Mouse (Mus musculus): ENCODE data around the gene Clspn. TPM values are rescaled to one million over a fixed set of nuclear protein-coding genes. Genes with fewer than 3 reads are reported as not detected.
"Not testable (repeated sequence)": the region's sequence is repeated elsewhere in the genome, so short reads cannot be mapped to it uniquely, and the experiment has no call there.

The Clspn gene
- polyA plus RNA-seq, 1 experiment from 2014 or later, result 52.9 TPM

- WGBS (ENCODE audit: insufficient replicate concordance), result 74% methylated on average over 7 of the region's 7 CpGs
- peaks cover 31% of the 10 kb centered on the region for H3K27me3 ChIP-seq
These were observed 21.1 kb upstream of the Clspn start for GRCm38 (mm10) chr4:126535631-126536030.

GRCm38 (mm10) chr4:126536865-126537264 lies 19.9 kb upstream of the Clspn start:
- Histone ChIP-seq H3K9me3 (replicated peaks) (no peaks in the 10 kb centered on the region), H3K4me3 (replicated peaks) (no peak overlapping the region), H3K36me3 (no peaks in the 10 kb centered on the region), H3K9ac (no peak overlapping the region), H3K27ac (no peak overlapping the region), H3K27me3 (peaks cover 29% of the 10 kb centered on the region), H3K4me1 (replicated peaks) (peaks cover 8% of the 10 kb centered on the region; the same call in 1 of the 2 replicates), H3K4me2 (no peak overlapping the region)
- 13% methylated on average over 5 of the region's 5 CpGs for WGBS (ENCODE audit: insufficient replicate concordance)
- ATAC-seq (ENCODE audit: low read depth) (0 out of 2 replicates have a peak, but pooled peaks have one; percentile 11), DNase-seq (no peak)

More at GRCm38 (mm10) chr4:126535631-126536030, 21.1 kb upstream of the Clspn start:
- not testable (repeated sequence) for DNase-seq; H3K4me1 ChIP-seq (replicated peaks); H3K36me3 ChIP-seq; H3K9ac ChIP-seq; H3K27ac ChIP-seq; H3K4me3 ChIP-seq (replicated peaks); H3K4me2 ChIP-seq; H3K9me3 ChIP-seq (replicated peaks); ATAC-seq (ENCODE audit: low read depth)

- no peaks in the 10 kb centered on the region for H3K27me3 ChIP-seq
- no peaks in the 10 kb centered on the region for H3K9me3 ChIP-seq (replicated peaks)
- no peak overlapping the region for H3K9ac ChIP-seq
- no peak overlapping the region for H3K4me3 ChIP-seq (replicated peaks)
- no peak for ATAC-seq (ENCODE audit: low read depth)
- DNase-seq, result no peak
- WGBS (ENCODE audit: insufficient replicate concordance), result 44% methylated on average over 3 of the region's 3 CpGs
- H3K27ac ChIP-seq, result no peak overlapping the region
- H3K4me2 ChIP-seq, result no peak overlapping the region
- H3K4me1 ChIP-seq (replicated peaks), result no peaks in the 10 kb centered on the region
- H3K36me3 ChIP-seq, result no peaks in the 10 kb centered on the region
These were observed 16.2 kb upstream of the Clspn start for GRCm38 (mm10) chr4:126540487-126541071.

DNA sequence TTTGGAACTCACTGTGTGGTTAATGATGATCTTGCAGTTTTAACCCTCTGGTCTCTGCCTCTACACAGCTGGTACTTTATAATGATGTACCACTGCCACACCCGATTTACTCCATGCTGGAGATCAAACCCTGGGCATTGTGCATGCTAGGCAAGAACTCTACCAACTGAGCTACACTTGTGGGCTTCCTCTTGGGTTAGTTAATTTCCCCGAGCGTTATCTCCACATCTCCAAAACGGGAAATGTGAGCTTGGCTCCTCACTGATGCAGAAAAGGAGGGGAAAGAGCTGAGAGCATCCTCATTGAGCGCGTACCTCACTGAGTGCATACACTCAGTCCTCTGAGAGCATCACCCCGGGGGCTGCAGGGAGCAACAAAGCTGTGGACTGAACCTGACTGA lies 13.9 kb upstream of the Clspn start:
- no peaks in the 10 kb centered on the region for H3K36me3 ChIP-seq
- H3K9me3 ChIP-seq (replicated peaks), result no peaks in the 10 kb centered on the region
- WGBS (ENCODE audit: insufficient replicate concordance), result 32% methylated on average over 7 of the region's 7 CpGs
- no peak overlapping the region for H3K9ac ChIP-seq
- no peak for DNase-seq
- H3K4me2 ChIP-seq, result no peak overlapping the region
- H3K4me1 ChIP-seq (replicated peaks), result no peaks in the 10 kb centered on the region
- H3K27ac ChIP-seq, result no peak overlapping the region
- no peak overlapping the region for H3K4me3 ChIP-seq (replicated peaks)
- ATAC-seq (ENCODE audit: low read depth), result no peak
- H3K27me3 ChIP-seq, result no peaks in the 10 kb centered on the region

DNA sequence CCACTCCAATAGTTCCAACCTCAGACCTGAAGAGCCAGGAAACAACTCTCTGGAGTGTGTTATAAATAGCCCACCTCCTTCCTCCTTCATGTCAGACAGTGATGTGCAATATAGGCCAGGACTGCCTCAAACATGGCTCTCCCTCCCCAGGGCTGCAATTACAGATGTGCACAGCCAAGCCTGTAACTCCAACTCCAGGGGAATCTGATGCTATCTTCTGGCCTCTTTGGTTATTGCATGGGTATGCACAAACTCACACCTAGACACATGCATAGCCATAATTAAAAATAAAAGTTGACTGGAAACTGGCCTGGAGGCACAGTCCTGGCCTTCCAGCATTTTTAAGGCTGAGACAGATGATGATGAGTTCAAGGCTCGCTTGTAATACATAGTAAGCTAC lies 11.7 kb upstream of the Clspn start:
- 59% methylated on average over 1 of the region's 1 CpGs for WGBS (ENCODE audit: insufficient replicate concordance)
- Histone ChIP-seq H3K4me3 (replicated peaks) (no peak overlapping the region), H3K4me2 (no peak overlapping the region), H3K4me1 (replicated peaks) (no peaks in the 10 kb centered on the region), H3K9ac (no peak overlapping the region), H3K27me3 (no peaks in the 10 kb centered on the region), H3K9me3 (replicated peaks) (no peaks in the 10 kb centered on the region), H3K27ac (no peak overlapping the region), H3K36me3 (no peaks in the 10 kb centered on the region)
- ATAC-seq (ENCODE audit: low read depth) (no peak), DNase-seq (no peak)

GRCm38 (mm10) chr4:126545703-126546102 lies 11.0 kb upstream of the Clspn start:
- DNase-seq (no peak), ATAC-seq (ENCODE audit: low read depth) (no peak)
- 52% methylated on average over 7 of the region's 7 CpGs for WGBS (ENCODE audit: insufficient replicate concordance)
- no peaks in the 10 kb centered on the region for H3K4me1 ChIP-seq (replicated peaks)
- no peak overlapping the region for H3K4me3 ChIP-seq (replicated peaks)
- no peak overlapping the region for H3K9ac ChIP-seq
- H3K9me3 ChIP-seq (replicated peaks), result no peaks in the 10 kb centered on the region
- no peak overlapping the region for H3K27ac ChIP-seq
- H3K36me3 ChIP-seq, result no peaks in the 10 kb centered on the region
- H3K4me2 ChIP-seq, result no peak overlapping the region
- H3K27me3 ChIP-seq, result no peaks in the 10 kb centered on the region

GRCm38 (mm10) chr4:126546183-126546582 lies 10.6 kb upstream of the Clspn start:
- no peak for ATAC-seq (ENCODE audit: low read depth)
- WGBS (ENCODE audit: insufficient replicate concordance), result 60% methylated on average over 2 of the region's 2 CpGs
- H3K36me3 ChIP-seq, result no peaks in the 10 kb centered on the region
- no peak overlapping the region for H3K4me2 ChIP-seq
- no peak overlapping the region for H3K27ac ChIP-seq
- no peak overlapping the region for H3K9ac ChIP-seq
- no peaks in the 10 kb centered on the region for H3K27me3 ChIP-seq
- H3K4me1 ChIP-seq (replicated peaks), result no peaks in the 10 kb centered on the region
- H3K9me3 ChIP-seq (replicated peaks), result no peaks in the 10 kb centered on the region
- no peak overlapping the region for H3K4me3 ChIP-seq (replicated peaks)
- no peak for DNase-seq

DNA sequence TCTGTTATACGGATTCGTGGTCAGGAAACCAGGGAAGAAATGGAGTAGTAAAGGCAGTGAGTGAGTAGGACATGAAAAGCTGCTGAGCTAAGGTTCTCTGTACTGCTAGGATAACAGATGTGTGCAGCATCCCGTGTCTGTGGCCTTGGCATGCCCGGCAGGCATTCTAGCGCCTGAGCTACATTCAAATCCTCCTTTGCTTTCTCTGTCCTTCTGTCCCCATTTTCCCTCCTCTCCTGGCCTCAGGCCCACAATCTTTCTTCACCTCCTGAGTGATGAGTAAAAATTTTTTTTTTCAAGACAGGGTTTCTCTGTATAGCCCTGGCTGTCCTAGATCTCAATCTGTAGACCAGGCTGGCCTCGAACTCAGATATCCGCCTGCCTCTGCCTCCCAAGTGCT lies 4.6 kb upstream of the Clspn start:
- no peak overlapping the region for H3K4me2 ChIP-seq
- H3K36me3 ChIP-seq, result no peaks in the 10 kb centered on the region
- H3K9me3 ChIP-seq (replicated peaks), result no peaks in the 10 kb centered on the region
- DNase-seq (no peak), ATAC-seq (ENCODE audit: low read depth) (no peak)
- H3K27me3 ChIP-seq, result no peaks in the 10 kb centered on the region
- H3K9ac ChIP-seq, result no peak overlapping the region
- H3K27ac ChIP-seq, result no peak overlapping the region
- H3K4me3 ChIP-seq (replicated peaks), result no peak overlapping the region
- 64% methylated on average over 7 of the region's 7 CpGs for WGBS (ENCODE audit: insufficient replicate concordance)
- peaks cover 12% of the 10 kb centered on the region for H3K4me1 ChIP-seq (replicated peaks)

DNA sequence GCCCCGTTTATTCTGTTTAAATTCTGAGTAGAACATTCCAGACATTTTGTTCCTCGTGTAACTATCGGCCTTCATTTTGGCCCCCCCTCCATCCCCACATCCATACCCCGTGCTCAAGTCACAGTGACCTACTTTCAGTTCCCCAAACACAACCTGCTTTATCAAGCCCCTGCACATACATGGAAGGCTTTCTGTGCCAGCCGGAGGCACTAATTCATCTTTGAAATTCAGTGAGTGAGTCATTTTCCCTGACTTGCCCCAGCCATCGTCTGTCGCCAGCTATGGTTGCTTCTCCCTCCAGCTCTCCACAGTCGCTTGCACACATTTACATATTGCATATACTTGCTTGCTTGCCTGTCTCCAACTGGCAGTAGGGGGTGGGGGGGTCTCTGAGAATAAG lies 3.6 kb upstream of the Clspn start:
- ATAC-seq (ENCODE audit: low read depth), result no peak
- Histone ChIP-seq H3K4me2 (no peak overlapping the region), H3K4me1 (replicated peaks) (peaks cover 18% of the 10 kb centered on the region), H3K9ac (no peak overlapping the region), H3K27me3 (no peaks in the 10 kb centered on the region), H3K36me3 (no peaks in the 10 kb centered on the region), H3K9me3 (replicated peaks) (no peaks in the 10 kb centered on the region), H3K4me3 (replicated peaks) (no peak overlapping the region), H3K27ac (no peak overlapping the region)
- WGBS (ENCODE audit: insufficient replicate concordance), result 61% methylated on average over 8 of the region's 8 CpGs
- DNase-seq, result no peak

DNA sequence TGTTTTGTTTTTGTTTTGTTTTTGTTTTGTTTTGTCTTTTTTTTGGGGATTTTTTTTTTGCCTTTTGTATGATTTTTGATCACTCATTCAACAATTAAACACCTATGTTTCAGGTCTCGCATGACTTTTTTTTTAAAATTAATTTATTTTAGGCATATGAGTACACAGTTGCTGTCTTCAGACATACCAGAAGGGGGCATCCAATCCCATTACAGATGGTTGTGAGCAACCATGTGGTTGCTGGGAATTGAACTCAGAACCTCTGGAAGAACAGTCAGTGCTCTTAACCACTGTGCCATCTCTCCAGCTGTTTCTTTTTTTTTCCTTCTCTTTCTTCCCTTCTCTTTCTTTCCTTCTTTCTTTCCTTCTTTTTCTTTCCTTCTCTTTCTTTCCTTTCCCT lies 3.0 kb upstream of the Clspn start:
- Histone ChIP-seq H3K9me3 (replicated peaks) (no peaks in the 10 kb centered on the region), H3K27ac (no peak overlapping the region), H3K4me3 (replicated peaks) (no peak overlapping the region), H3K4me1 (replicated peaks) (peaks cover 24% of the 10 kb centered on the region), H3K36me3 (peaks cover 5% of the 10 kb centered on the region), H3K27me3 (no peaks in the 10 kb centered on the region), H3K9ac (no peak overlapping the region), H3K4me2 (no peak overlapping the region)
- WGBS (ENCODE audit: insufficient replicate concordance), result 76% methylated on average over 1 of the region's 1 CpGs
- DNase-seq (no peak), ATAC-seq (ENCODE audit: low read depth) (no peak)

DNA sequence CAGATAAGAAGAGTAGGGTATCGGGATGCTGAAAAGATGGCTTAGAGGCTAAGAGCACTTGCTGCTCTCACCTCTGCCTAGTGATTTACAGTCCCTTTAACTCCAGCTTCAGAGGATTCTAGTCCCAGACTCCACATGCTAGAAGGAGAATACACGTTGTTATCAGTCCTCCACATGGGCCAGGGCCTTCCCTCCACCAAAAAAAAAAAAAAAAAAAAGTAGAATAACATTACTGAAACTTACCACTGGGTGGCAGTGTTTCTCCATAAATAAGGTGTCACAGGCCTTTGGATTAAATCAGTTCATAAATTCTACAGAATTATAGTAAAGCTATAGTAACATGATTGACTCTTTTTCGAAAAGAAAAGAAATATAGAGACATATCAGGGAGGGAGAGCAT lies 2.3 kb upstream of the Clspn start:
- 27% methylated on average over 3 of the region's 3 CpGs for WGBS (ENCODE audit: insufficient replicate concordance)
- ATAC-seq (ENCODE audit: low read depth), result no peak
- peaks cover 10% of the 10 kb centered on the region for H3K36me3 ChIP-seq
- no peaks in the 10 kb centered on the region for H3K27me3 ChIP-seq
- peak; percentile 28 for DNase-seq
- no peak overlapping the region for H3K27ac ChIP-seq
- no peak overlapping the region for H3K4me2 ChIP-seq
- H3K9ac ChIP-seq, result no peak overlapping the region
- H3K4me1 ChIP-seq (replicated peaks), result peaks cover 28% of the 10 kb centered on the region
- no peaks in the 10 kb centered on the region for H3K9me3 ChIP-seq (replicated peaks)
- no peak overlapping the region for H3K4me3 ChIP-seq (replicated peaks)

- H3K4me1 ChIP-seq (replicated peaks), result peaks cover 15% of the 10 kb centered on the region
- H3K9me3 ChIP-seq (replicated peaks), result no peaks in the 10 kb centered on the region
- H3K27me3 ChIP-seq, result no peaks in the 10 kb centered on the region
- no peak overlapping the region for H3K4me3 ChIP-seq (replicated peaks)
- ATAC-seq (ENCODE audit: low read depth) (no peak), DNase-seq (no peak)
- H3K9ac ChIP-seq, result no peak overlapping the region
- H3K36me3 ChIP-seq, result peaks cover 92% of the 10 kb centered on the region
- 83% methylated on average over 6 of the region's 6 CpGs for WGBS (ENCODE audit: insufficient replicate concordance)
- H3K27ac ChIP-seq, result no peak overlapping the region
- H3K4me2 ChIP-seq, result no peak overlapping the region
These were observed 7.1 kb downstream of the Clspn start for GRCm38 (mm10) chr4:126563798-126564197.
